Mouse (Mus musculus): ENCODE data around the gene Zfp382. TPM values are rescaled to one million over a fixed set of nuclear protein-coding genes. Genes with fewer than 3 reads are reported as not detected.

The Zfp382 gene
- polyA plus RNA-seq, 2 experiments: 5.0 to 5.8 TPM

GRCm38 (mm10) chr7:30164745-30165144 lies 43.0 kb downstream of the Zfp382 start:
- Histone ChIP-seq H3K9me3 (ENCODE audit: control insufficient read depth, low read length) (peaks cover 77% of the 10 kb centered on the region), H3K9ac (ENCODE audit: low read depth, low read length, severe bottlenecking) (no peak overlapping the region), H3K4me2 (replicated peaks; ENCODE audit: low read depth, low read length, severe bottlenecking) (no peak overlapping the region), H3K27me3 (ENCODE audit: control insufficient read depth, insufficient read depth, low read length) (no peaks in the 10 kb centered on the region), H3K4me1 (ENCODE audit: control insufficient read depth, insufficient read depth, low read length) (peaks cover 3% of the 10 kb centered on the region), H3K4me3 (replicated peaks; ENCODE audit: low read length) (no peak overlapping the region), H3K27ac (replicated peaks; ENCODE audit: low read depth, low read length) (no peak overlapping the region), H3K36me3 (ENCODE audit: control insufficient read depth, insufficient read depth, low read length) (peaks cover 67% of the 10 kb centered on the region)
- ATAC-seq (ENCODE audit: low FRiP score, low read depth) (no peak), DNase-seq (ENCODE audit: low spot score) (no peak)
- TF ChIP-seq POLR2A (IDR thresholded peaks at IDR 0.05; ENCODE audit: borderline replicate concordance, extremely low read depth, insufficient read depth, insufficient read length): no peak
- WGBS: 97% methylated on average over 2 of the region's 2 CpGs

DNA sequence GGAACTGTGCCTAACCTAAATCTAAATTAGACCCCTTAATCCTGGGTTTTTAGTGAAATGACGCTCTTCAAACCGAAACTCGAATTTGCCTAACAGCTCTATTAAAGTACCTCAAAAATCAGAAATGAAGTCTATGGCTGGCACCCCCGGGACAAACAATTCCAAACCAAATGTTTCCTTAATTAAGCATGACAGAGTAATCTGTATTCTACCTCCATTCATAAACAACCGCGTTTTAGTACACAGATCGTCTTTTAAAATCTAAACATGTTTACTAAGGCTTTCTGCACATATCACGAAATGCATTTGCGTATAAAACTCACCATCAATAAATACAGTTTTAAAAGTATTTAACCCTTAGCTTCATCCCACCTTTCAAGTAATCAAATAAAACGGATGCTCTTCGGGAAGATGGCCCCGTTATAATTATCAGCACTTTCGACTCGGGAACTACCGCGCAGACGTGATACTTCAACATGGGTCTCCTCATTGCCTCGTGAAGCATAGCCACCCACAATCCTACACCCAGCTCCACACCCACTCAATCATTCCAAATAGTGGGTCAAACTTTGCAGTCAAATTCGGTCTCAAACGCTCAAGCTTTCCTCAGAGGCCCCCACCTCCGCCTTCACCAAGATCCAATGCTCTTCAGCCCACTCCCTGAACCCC lies 47.3 kb downstream of the Zfp382 start:
- ATAC-seq (ENCODE audit: low FRiP score, low read depth) (peak; percentile 18), DNase-seq (ENCODE audit: low spot score) (peak; percentile 58)
- Histone ChIP-seq H3K4me2 (replicated peaks; ENCODE audit: low read depth, low read length, severe bottlenecking) (peak overlapping the region; percentile 67), H3K36me3 (ENCODE audit: control insufficient read depth, insufficient read depth, low read length) (peaks cover 29% of the 10 kb centered on the region), H3K27ac (replicated peaks; ENCODE audit: low read depth, low read length) (peak overlapping the region; percentile 94), H3K9ac (ENCODE audit: low read depth, low read length, severe bottlenecking) (peak overlapping the region; percentile 92), H3K9me3 (ENCODE audit: control insufficient read depth, low read length) (peaks cover 37% of the 10 kb centered on the region), H3K4me1 (ENCODE audit: control insufficient read depth, insufficient read depth, low read length) (peaks cover 10% of the 10 kb centered on the region), H3K4me3 (replicated peaks; ENCODE audit: low read length) (peak overlapping the region; percentile 74), H3K27me3 (ENCODE audit: control insufficient read depth, insufficient read depth, low read length) (no peaks in the 10 kb centered on the region)
- no peak for TF ChIP-seq POLR2A (IDR thresholded peaks at IDR 0.05; ENCODE audit: borderline replicate concordance, extremely low read depth, insufficient read depth, insufficient read length)
- WGBS: 3% methylated on average over 21 of the region's 21 CpGs

DNA sequence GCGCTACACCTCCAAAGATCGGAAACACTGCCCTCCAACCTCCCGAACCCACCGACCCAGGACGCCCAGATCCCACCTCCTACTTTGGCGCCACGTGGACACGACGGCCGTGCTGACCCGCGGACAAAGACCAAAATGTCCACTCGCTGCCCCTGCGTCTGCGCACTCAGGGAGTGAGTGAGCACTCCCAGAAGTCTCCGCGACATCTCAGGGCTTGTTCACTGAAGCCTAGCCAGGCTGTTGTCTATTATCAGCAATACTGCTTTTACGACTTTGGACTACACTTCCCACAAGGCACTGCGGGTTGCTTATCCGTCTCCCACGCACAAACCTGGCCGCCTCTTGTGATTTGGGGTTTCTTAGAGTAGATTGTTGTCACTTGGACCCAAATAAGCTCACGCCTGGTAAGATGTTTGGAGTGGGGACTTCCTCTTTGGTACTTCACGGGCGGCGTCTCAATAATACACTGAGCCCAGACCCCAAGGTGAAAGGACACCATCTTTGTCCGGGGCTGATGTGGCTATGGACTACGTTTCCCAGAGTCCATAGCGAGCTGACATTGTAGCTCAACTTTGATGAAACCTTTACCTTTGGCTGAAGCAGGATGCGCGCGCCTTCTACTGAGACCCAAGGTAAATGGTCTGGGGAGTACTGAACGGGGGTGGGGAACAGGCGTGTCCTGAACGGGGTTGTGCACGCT lies 48.0 kb downstream of the Zfp382 start, which contains the start of gene Zfp146:
Gene Zfp146, minus strand, starts transcription at position 168 of the 700 bp plus-strand sequence.
- peak within 1 kb of the TSS; percentile 74 for H3K4me3 ChIP-seq (replicated peaks; ENCODE audit: low read length)
- WGBS: under 1% methylated on average over 36 of the region's 36 CpGs
- ATAC-seq (ENCODE audit: low FRiP score, low read depth) (peak; percentile 97), DNase-seq (ENCODE audit: low spot score) (peak; percentile 98)
- peak within 1 kb of the TSS; percentile 94 for H3K27ac ChIP-seq (replicated peaks; ENCODE audit: low read depth, low read length)
- peaks cover 31% of the 10 kb centered on the region for H3K9me3 ChIP-seq (ENCODE audit: control insufficient read depth, low read length)
- peak within 1 kb of the TSS; percentile 92 for H3K9ac ChIP-seq (ENCODE audit: low read depth, low read length, severe bottlenecking)
- TF ChIP-seq POLR2A (IDR thresholded peaks at IDR 0.05; ENCODE audit: borderline replicate concordance, extremely low read depth, insufficient read depth, insufficient read length): peak; percentile 95; the same call in 1 of the 2 replicates
- H3K4me1 ChIP-seq (ENCODE audit: control insufficient read depth, insufficient read depth, low read length): peaks cover 10% of the 10 kb centered on the region
- H3K27me3 ChIP-seq (ENCODE audit: control insufficient read depth, insufficient read depth, low read length): no peaks in the 10 kb centered on the region
- peaks cover 26% of the 10 kb centered on the region for H3K36me3 ChIP-seq (ENCODE audit: control insufficient read depth, insufficient read depth, low read length)
- H3K4me2 ChIP-seq (replicated peaks; ENCODE audit: low read depth, low read length, severe bottlenecking): peak within 1 kb of the TSS; percentile 67

DNA sequence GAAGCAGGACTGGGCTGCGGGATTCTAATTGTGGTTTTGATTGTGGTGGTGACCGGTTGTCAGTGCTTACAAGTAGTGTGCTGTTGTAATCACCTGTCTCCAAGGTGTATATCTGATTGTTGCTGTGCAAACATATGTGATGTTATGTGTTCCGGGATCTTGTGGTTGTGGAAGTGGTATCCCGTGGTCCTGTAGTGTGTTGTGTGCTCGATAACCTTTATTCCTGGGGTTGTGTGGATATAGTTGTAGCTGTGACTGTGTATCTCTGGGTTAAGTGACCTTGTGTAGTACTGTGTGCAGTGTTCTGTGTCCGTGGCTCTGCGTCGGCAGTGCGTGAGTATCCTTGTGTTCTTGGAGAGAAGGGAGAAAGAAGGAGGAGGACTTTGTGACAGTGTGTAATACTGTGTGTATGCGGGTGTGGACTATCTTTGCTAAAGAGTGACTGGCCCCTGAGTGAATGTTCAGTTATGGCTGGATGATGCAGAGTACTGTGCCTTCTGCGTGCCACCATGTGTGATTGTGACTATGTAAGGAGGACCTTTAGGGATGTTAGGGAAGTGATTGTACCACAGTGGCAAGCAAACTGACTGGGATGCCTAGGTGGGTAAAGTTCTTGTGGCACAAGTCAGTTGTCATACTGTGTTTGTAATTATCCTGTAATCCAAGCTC lies 48.7 kb downstream of the Zfp382 start:
- Histone ChIP-seq H3K4me1 (ENCODE audit: control insufficient read depth, insufficient read depth, low read length) (peaks cover 10% of the 10 kb centered on the region), H3K27ac (replicated peaks; ENCODE audit: low read depth, low read length) (peak overlapping the region; percentile 94; the same call in 1 of the 2 replicates), H3K36me3 (ENCODE audit: control insufficient read depth, insufficient read depth, low read length) (peaks cover 19% of the 10 kb centered on the region), H3K9ac (ENCODE audit: low read depth, low read length, severe bottlenecking) (peak overlapping the region; percentile 92), H3K4me2 (replicated peaks; ENCODE audit: low read depth, low read length, severe bottlenecking) (peak overlapping the region; percentile 67), H3K9me3 (ENCODE audit: control insufficient read depth, low read length) (peaks cover 24% of the 10 kb centered on the region), H3K27me3 (ENCODE audit: control insufficient read depth, insufficient read depth, low read length) (no peaks in the 10 kb centered on the region), H3K4me3 (replicated peaks; ENCODE audit: low read length) (peak overlapping the region; percentile 74)
- ATAC-seq (ENCODE audit: low FRiP score, low read depth): no peak
- TF ChIP-seq POLR2A (IDR thresholded peaks at IDR 0.05; ENCODE audit: borderline replicate concordance, extremely low read depth, insufficient read depth, insufficient read length): no peak
- 23% methylated on average over 11 of the region's 11 CpGs for WGBS
- DNase-seq (ENCODE audit: low spot score): no peak

GRCm38 (mm10) chr7:30176474-30176873 lies 54.7 kb downstream of the Zfp382 start:
- no peak for ATAC-seq (ENCODE audit: low FRiP score, low read depth)
- Histone ChIP-seq H3K4me3 (replicated peaks; ENCODE audit: low read length) (no peak overlapping the region), H3K27ac (replicated peaks; ENCODE audit: low read depth, low read length) (no peak overlapping the region), H3K27me3 (ENCODE audit: control insufficient read depth, insufficient read depth, low read length) (no peaks in the 10 kb centered on the region), H3K9me3 (ENCODE audit: control insufficient read depth, low read length) (no peaks in the 10 kb centered on the region), H3K9ac (ENCODE audit: low read depth, low read length, severe bottlenecking) (no peak overlapping the region), H3K36me3 (ENCODE audit: control insufficient read depth, insufficient read depth, low read length) (peaks cover 29% of the 10 kb centered on the region), H3K4me1 (ENCODE audit: control insufficient read depth, insufficient read depth, low read length) (no peaks in the 10 kb centered on the region), H3K4me2 (replicated peaks; ENCODE audit: low read depth, low read length, severe bottlenecking) (no peak overlapping the region)
- 86% methylated on average over 12 of the region's 12 CpGs for WGBS
- no peak for TF ChIP-seq POLR2A (IDR thresholded peaks at IDR 0.05; ENCODE audit: borderline replicate concordance, extremely low read depth, insufficient read depth, insufficient read length)
- DNase-seq (ENCODE audit: low spot score): no peak

Data from limb, embryonic 14.5 days (tissue).